Mouse (Mus musculus) forebrain, postnatal 0 days (tissue): ENCODE data around the gene Hist1h2ap. TPM values are rescaled to one million over a fixed set of nuclear protein-coding genes. Genes with fewer than 3 reads are reported as not detected.
"Not testable (repeated sequence)": the region's sequence is repeated elsewhere in the genome, so short reads cannot be mapped to it uniquely, and the experiment has no call there.

Experiments
- ATAC-seq: fragments of 200-750 bp; cut with Nextera tagmentation; 2 replicates; pipeline ENCODE4 v1.8.0; 2017; ENCODE audit warnings: mild to moderate bottlenecking, moderate library complexity
- DNase-seq: peaks from one replicate; pipeline ENCODE4 v3.0.0-alpha.2; 2015
- H3K27ac ChIP-seq: fragments of 300-500 bp; sonication (generic); 2 replicates; pipeline ENCODE4 v1.5.1; 2014; ENCODE audit warnings: low read depth, mild to moderate bottlenecking, antibody characterized with exemption, low read length, moderate library complexity, mixed read lengths
- H3K27me3 ChIP-seq: fragments of 300-500 bp; sonication (generic); 2 replicates; pipeline ENCODE4 v1.6.1; 2014; ENCODE audit warnings: mild to moderate bottlenecking, low read length, mixed read lengths; ENCODE audit not compliant: insufficient read depth
- H3K36me3 ChIP-seq: fragments of 300-500 bp; sonication (generic); 2 replicates; pipeline ENCODE4 v1.6.1; 2014; ENCODE audit warnings: mild to moderate bottlenecking, moderate library complexity; ENCODE audit not compliant: insufficient read depth
- H3K4me1 ChIP-seq: fragments of 300-500 bp; sonication (generic); 2 replicates; pipeline ENCODE4 v1.6.1; 2014; ENCODE audit warnings: antibody characterized with exemption; ENCODE audit not compliant: insufficient read depth
- H3K4me2 ChIP-seq: fragments of 300-500 bp; sonication (generic); 2 replicates; pipeline ENCODE4 v1.6.1; 2014; ENCODE audit warnings: low read depth, mild to moderate bottlenecking, moderate library complexity
- H3K4me3 ChIP-seq: fragments of 300-500 bp; sonication (generic); 2 replicates; pipeline ENCODE4 v1.5.1; 2014; ENCODE audit warnings: low read depth, low read length, mixed read lengths
- H3K9ac ChIP-seq: fragments of 300-500 bp; sonication (generic); 2 replicates; pipeline ENCODE4 v1.6.1; 2014; ENCODE audit warnings: mild to moderate bottlenecking
- H3K9me3 ChIP-seq: fragments of 300-500 bp; sonication (generic); 2 replicates; pipeline ENCODE4 v1.6.1; 2016; ENCODE audit warnings: low read length
- CTCF ChIP-seq: sonication (generic); IDR thresholded peaks from 2 replicates; pipeline ENCODE4 v1.5.1; 2016; ENCODE audit warnings: antibody characterized with exemption, control low read depth, low read depth
- WGBS: fragments of 180-500 bp; shearing (Covaris S2); extraction: QIAGEN DNeasy Blood & Tissue Kit; methylation state at CpG from one replicate; pipeline ENCODE4 v1.1.7; 2014; 5-methylcytosine and 5-hydroxymethylcytosine counted together
- polyA plus RNA-seq: library from polyadenylated mRNA; unstranded; fragments of >200 nt; fragmentation: Nextera tagmentation; extraction: Ambion mirVana; gene quantifications from 2 replicates; pipeline ENCODE4 v1.2.1, GENCODE M21; 2015
- total RNA-seq: library from RNA; depleted of rRNA; stranded (reverse); fragments of >200 nt; gene quantifications from 2 replicates; pipeline ENCODE4 v1.2.3, GENCODE M21; 2014

Gene Hist1h2ap
- total and polyA plus RNA-seq, 2 experiments from 2014 or later, result 655 to 748 TPM

- TF ChIP-seq CTCF, result no peak
- Histone ChIP-seq H3K4me1 (no peaks in the 10 kb centered on the region), H3K27ac (no peak overlapping the region), H3K27me3 (no peaks in the 10 kb centered on the region), H3K9me3 (no peaks in the 10 kb centered on the region), H3K36me3 (no peaks in the 10 kb centered on the region), H3K4me2 (peak overlapping the region; percentile 43), H3K9ac (peak overlapping the region; percentile 44), H3K4me3 (peak overlapping the region; percentile 42)
- WGBS, result 2% methylated on average over 15 of the region's 15 CpGs
- DNase-seq (peak; percentile 81), ATAC-seq (peak; percentile 48; the same call in 1 of the 2 replicates)
Observed at GRCm38 (mm10) chr13:21855698-21856162, 22.4 kb upstream of the Hist1h2ap start.

DNA sequence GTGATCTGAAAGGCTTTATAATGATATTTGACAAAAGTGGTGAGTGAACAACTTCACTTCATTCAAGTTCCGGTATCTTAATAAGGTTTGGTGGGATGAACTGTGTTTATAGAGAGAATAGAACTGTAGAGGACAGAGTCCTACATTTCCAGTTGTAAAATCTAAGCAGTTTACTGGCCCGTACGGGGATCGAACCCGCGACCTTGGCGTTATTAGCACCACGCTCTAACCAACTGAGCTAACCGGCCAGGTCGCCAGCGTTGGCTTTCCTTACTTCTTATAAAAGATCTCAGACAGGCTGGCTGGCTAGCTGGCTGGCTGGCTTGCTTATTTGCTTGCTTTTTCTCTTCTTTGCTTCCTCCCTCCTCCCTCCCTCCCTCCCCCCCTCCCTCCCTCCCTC, 21.8 kb upstream of the Hist1h2ap start:
- Histone ChIP-seq H3K27ac (no peak overlapping the region), H3K9ac (no peak overlapping the region), H3K27me3 (no peaks in the 10 kb centered on the region), H3K4me1 (no peaks in the 10 kb centered on the region), H3K4me2 (peak overlapping the region; percentile 43), H3K4me3 (peak overlapping the region; percentile 42), H3K36me3 (no peaks in the 10 kb centered on the region), H3K9me3 (no peaks in the 10 kb centered on the region)
- TF ChIP-seq CTCF, result no peak
- DNase-seq (peak; percentile 59), ATAC-seq (peak; percentile 38)
- 3% methylated on average over 11 of the region's 11 CpGs for WGBS

GRCm38 (mm10) chr13:21852215-21852945, 19.1 kb upstream of the Hist1h2ap start:
- H3K9ac ChIP-seq, result no peak overlapping the region
- no peak overlapping the region for H3K4me3 ChIP-seq
- no peaks in the 10 kb centered on the region for H3K36me3 ChIP-seq
- H3K27ac ChIP-seq, result no peak overlapping the region
- DNase-seq, result no peak
- H3K9me3 ChIP-seq, result no peaks in the 10 kb centered on the region
- no peak overlapping the region for H3K4me2 ChIP-seq
- 56% methylated on average over 3 of the region's 3 CpGs for WGBS
- ATAC-seq, result no peak
- H3K4me1 ChIP-seq, result no peaks in the 10 kb centered on the region
- no peak for TF ChIP-seq CTCF
- H3K27me3 ChIP-seq, result no peaks in the 10 kb centered on the region

GRCm38 (mm10) chr13:21850696-21851095, 17.4 kb upstream of the Hist1h2ap start:
- H3K9me3 ChIP-seq, H3K9ac ChIP-seq, DNase-seq, H3K4me3 ChIP-seq, ATAC-seq, H3K36me3 ChIP-seq, H3K27ac ChIP-seq, H3K27me3 ChIP-seq, H3K4me1 ChIP-seq, H3K4me2 ChIP-seq: not testable (repeated sequence)
- 41% methylated on average over 1 of the region's 1 CpGs for WGBS

- H3K36me3 ChIP-seq, result no peaks in the 10 kb centered on the region
- H3K27ac ChIP-seq, result no peak overlapping the region
- no peak for TF ChIP-seq CTCF
- no peaks in the 10 kb centered on the region for H3K27me3 ChIP-seq
- no peak overlapping the region for H3K4me2 ChIP-seq
- no peak overlapping the region for H3K9ac ChIP-seq
- DNase-seq, result no peak
- ATAC-seq, result no peak
- H3K4me3 ChIP-seq, result no peak overlapping the region
- no peaks in the 10 kb centered on the region for H3K4me1 ChIP-seq
- no peaks in the 10 kb centered on the region for H3K9me3 ChIP-seq
- WGBS, result 17% methylated on average over 8 of the region's 8 CpGs
Observed at GRCm38 (mm10) chr13:21847883-21848282, 14.6 kb upstream of the Hist1h2ap start.

- not testable (repeated sequence) for H3K27me3 ChIP-seq, H3K4me1 ChIP-seq, ATAC-seq, H3K36me3 ChIP-seq, DNase-seq, H3K4me3 ChIP-seq, H3K9ac ChIP-seq, H3K4me2 ChIP-seq, H3K27ac ChIP-seq, H3K9me3 ChIP-seq
Observed at GRCm38 (mm10) chr13:21846356-21846755, 13.0 kb upstream of the Hist1h2ap start.

- not testable (repeated sequence) for H3K4me2 ChIP-seq, DNase-seq, H3K4me1 ChIP-seq, H3K9ac ChIP-seq, H3K27me3 ChIP-seq, H3K4me3 ChIP-seq, H3K9me3 ChIP-seq, H3K27ac ChIP-seq, H3K36me3 ChIP-seq
- no CpG with 5 or more reads among the region's 4 CpGs for WGBS
- peak; percentile 82 for ATAC-seq
Observed at GRCm38 (mm10) chr13:21840508-21840907, 7.2 kb upstream of the Hist1h2ap start.

DNA sequence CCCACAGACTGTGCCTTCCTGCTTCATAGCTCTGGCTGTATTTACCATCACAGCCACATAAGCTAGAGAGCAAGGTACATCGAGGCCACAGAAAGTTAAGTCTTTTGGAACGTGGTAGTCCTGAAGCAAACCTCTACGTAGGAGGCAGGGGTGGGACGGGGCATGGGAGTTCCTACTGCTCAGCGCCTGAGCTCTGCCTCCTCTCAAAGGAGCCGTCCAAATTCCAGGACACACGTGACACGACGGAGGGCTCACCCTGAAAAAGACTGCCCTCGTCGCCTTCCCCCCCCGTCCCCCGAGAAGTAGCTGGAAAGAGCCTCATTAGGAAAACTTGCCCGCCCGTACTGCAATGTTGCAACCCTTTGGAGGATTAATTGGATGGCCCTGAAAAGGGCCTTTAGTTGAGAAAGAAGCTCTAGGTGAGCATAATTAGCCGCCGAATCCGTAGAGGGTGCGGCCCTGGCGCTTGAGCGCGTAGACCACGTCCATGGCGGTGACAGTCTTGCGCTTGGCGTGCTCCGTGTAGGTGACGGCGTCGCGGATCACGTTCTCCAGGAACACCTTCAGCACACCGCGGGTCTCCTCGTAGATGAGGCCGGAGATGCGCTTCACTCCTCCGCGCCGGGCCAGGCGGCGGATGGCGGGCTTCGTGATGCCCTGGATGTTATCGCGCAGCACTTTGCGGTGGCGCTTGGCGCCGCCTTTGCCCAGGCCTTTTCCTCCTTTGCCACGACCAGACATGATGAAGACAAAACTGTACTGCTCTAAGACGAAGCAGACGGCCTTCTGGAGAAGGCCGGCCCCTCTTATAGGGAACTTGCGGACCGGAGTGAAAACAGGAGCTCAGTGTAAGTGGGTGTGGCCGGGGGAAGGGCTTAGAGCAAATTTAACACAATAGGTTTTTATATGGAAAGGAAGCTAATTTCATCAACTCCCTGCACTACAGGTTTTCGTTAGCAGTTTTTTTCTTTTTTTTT, 1.6 kb downstream of the Hist1h2ap start, which contains the start of gene Hist1h4n:
Gene Hist1h4n, minus strand, starts transcription at position 779 of the 977 bp plus-strand sequence.
- not testable (repeated sequence) for H3K9me3 ChIP-seq, DNase-seq, H3K9ac ChIP-seq, H3K36me3 ChIP-seq, H3K27ac ChIP-seq, H3K4me1 ChIP-seq, H3K4me3 ChIP-seq, H3K27me3 ChIP-seq
- H3K4me2 ChIP-seq, result peak within 1 kb of the TSS; percentile 37; the same call in 1 of the 2 replicates
- ATAC-seq, result peak; percentile 79
- 6% methylated on average over 22 of the region's 58 CpGs for WGBS
